Mouse (Mus musculus) layer of hippocampus, adult 2 months (tissue): ENCODE results near the gene Atp5g2. TPM values are rescaled to one million over a fixed set of nuclear protein-coding genes. Genes with fewer than 3 reads are reported as not detected.

Experiments used
- DNase-seq, 2 experiments: peaks; one replicate each; pipeline ENCODE4 v3.0.0; 2022; ENCODE audit warnings: low spot score in 2 of 2
- H3K27ac ChIP-seq: fragments of 200-600 bp; 2 replicates; pipeline ENCODE4 v1.8.1; 2022
- H3K4me3 ChIP-seq: fragments of 200-600 bp; 2 replicates; pipeline ENCODE4 v1.8.1; 2022; ENCODE audit warnings: mild to moderate bottlenecking
- CTCF ChIP-seq: fragments of 200-600 bp; conservative IDR thresholded peaks from 2 replicates; pipeline ENCODE4 v1.8.1; 2022; ENCODE audit warnings: antibody characterized with exemption, mild to moderate bottlenecking, moderate library complexity
- microRNA-seq, 2 experiments: library from miRNA; unstranded; fragments of <30 nt; microRNA quantifications; one replicate each; pipeline ENCODE4 v1.2.0; 2021
- total RNA-seq, 2 experiments: library from RNA; stranded (reverse); gene quantifications; 2 replicates each; pipeline ENCODE4 v1.2.3; 2021

Gene Atp5g2
- total RNA-seq, 2 experiments from 2014 or later = 11.0 to 11.5 TPM

- TF ChIP-seq CTCF = no peak
- no peak for DNase-seq
- no peak overlapping the region for H3K27ac ChIP-seq
- no peak overlapping the region for H3K4me3 ChIP-seq
Measured at GRCm38 (mm10) chr15:102616174-102616573, 56.0 kb downstream of the Atp5g2 start.

- no peak for DNase-seq
- Histone ChIP-seq H3K27ac (no peak overlapping the region), H3K4me3 (no peak overlapping the region)
- TF ChIP-seq CTCF = no peak
Measured at GRCm38 (mm10) chr15:102614224-102614623, 57.9 kb downstream of the Atp5g2 start.

GRCm38 (mm10) chr15:102612966-102613365 lies 59.2 kb downstream of the Atp5g2 start:
- no peak for DNase-seq
- no peak overlapping the region for H3K27ac ChIP-seq
- peak; percentile 64 for TF ChIP-seq CTCF
- no peak overlapping the region for H3K4me3 ChIP-seq

Small RNA genes within 50 kb of the gene (microRNA-seq; reads per million reads assigned to microRNA genes)
- 0 reads per million in 2 experiments for gene Mir688

Other genes with a start within 250 kb of the Atp5g2 start
- gene Amhr2, start 227.0 kb downstream of the Atp5g2 start, total RNA-seq = 1 to 10 TPM in 1 of 2 experiments, under 1 TPM in 1; 0.66 to 1.2 TPM
- 10 to 100 TPM; 40.2 to 42.7 TPM for gene Prr13, start 213.3 kb downstream of the Atp5g2 start, total RNA-seq
- 100 to 1,000 TPM; 496 to 505 TPM for gene Pcbp2, start 201.8 kb downstream of the Atp5g2 start, total RNA-seq
- gene Gm10337, start 168.6 kb downstream of the Atp5g2 start, total RNA-seq = not detected
- gene Map3k12, start 155.3 kb downstream of the Atp5g2 start, total RNA-seq = 10 to 100 TPM; 95.0 to 99.9 TPM
- gene Tarbp2, start 154.2 kb downstream of the Atp5g2 start, total RNA-seq = 10 to 100 TPM; 36.2 to 37.7 TPM
- gene Npff, start 147.4 kb downstream of the Atp5g2 start, total RNA-seq = 1 to 10 TPM; 5.5 TPM
- gene Gm28047, start 47.3 kb downstream of the Atp5g2 start, total RNA-seq = not detected
- 10 to 100 TPM; 45.5 to 46.4 TPM for gene Atf7, start 46.9 kb downstream of the Atp5g2 start, total RNA-seq
- gene Calcoco1, start 49.8 kb upstream of the Atp5g2 start, total RNA-seq = 10 to 100 TPM; 95.4 to 96.9 TPM
- not detected for gene Hoxc13, start 248.8 kb upstream of the Atp5g2 start, total RNA-seq